Mouse (Mus musculus): Measurements from ENCODE around the gene Gm3776.
"Not testable (repeated sequence)": the region's sequence is repeated elsewhere in the genome, so short reads cannot be mapped to it uniquely, and the experiment has no call there.

The Gm3776 gene

DNA sequence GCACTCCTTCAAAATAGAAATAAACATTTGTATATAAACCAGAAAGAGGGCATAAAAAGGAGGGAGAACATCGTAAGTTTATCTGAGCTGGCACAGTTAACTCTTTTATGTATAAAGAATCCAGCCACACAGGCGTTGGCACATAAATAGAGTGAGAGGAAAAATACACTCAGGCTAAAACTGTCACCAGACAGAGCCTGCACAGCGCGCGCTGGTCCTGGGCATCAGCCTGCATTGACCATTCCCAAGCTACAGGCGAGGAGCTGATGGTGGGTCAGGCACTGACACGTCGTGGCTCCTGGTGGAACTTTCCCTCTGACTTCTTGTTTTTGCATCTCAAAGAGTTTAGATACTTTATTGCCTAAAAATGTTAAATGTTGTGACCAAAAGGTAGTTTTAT is 35.5 kb downstream of the Gm3776 start:
- DNase-seq (ENCODE audit: low read depth, low spot score), result not testable (repeated sequence)

DNA sequence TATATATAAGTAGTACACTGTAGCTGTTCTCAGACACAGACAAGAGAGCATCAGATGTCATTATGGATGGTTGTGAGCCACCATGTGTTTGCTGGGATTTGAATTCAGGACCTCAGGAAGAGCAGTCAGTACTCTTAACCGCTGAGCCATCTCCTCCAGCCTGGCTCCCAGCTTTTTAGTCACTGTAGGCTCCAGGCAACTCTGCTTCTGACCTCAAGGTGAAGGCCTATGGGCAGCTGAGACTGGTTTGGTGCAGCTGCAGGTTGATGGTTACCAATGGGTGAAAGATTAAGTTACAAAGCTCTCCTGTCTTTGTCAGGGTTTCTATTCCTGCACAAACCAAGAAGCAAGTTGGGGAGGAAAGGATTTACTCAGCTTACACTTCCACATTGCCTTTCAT is 36.8 kb downstream of the Gm3776 start:
- not testable (repeated sequence) for DNase-seq (ENCODE audit: low read depth, low spot score)

DNA sequence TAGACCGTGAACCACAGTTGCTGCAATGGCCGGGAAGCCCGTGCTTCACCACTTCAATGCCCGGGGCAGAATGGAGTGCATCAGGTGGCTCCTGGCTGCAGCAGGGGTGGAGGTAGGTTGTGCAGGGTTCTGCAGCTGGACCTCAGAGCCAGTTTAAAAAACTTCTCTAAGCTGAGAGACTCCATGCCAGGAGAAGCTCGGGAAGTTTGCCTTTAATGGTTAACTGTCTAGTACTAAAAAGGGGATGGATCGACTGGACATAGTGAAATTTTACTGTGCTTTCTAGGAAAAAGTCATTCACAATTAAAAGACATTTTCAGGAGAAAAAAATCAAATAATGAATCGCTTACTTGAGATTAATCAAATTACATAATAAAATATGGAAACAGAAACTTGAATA is 37.9 kb downstream of the Gm3776 start:
- not testable (repeated sequence) for DNase-seq (ENCODE audit: low read depth, low spot score)

DNA sequence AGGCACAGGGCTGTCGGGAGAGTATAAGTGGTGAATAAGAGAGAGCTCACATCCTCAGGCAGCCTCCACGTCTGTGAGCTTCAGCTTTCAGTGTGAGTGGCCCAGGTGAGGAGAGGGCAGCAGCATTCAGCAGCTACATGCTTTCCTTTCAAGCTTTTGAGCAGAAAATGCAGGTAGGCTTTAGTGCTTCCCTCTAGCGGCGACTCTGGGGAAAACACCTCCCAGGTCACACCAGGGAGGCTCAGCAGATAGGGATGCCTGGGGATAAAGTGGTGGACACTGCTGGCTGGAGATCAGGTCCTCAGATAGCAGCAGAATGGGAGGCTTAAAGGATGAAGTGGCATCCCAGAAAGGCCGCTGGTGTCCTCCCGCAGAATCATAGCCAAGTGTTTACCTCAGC is 39.2 kb downstream of the Gm3776 start:
- DNase-seq (ENCODE audit: low read depth, low spot score), result peak; percentile 52

DNA sequence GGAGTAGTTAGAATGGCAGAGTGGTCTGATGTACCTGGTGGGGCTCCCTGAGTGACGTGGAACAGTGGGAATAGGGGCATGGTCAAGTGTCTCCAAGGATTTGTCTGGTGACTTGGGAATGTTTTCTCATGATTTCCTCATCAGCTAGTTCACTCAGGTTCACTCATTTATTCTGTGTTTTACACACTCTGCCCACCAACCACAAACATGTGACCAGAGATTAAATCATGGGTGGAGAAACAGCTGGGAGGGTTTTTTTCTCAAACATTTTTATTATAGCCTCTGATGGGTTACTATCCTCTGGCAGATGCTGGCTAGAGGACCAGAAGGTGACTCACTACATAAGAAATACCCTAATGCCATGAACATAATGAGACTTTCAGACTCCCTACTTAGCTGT is 41.3 kb downstream of the Gm3776 start:
- DNase-seq (ENCODE audit: low read depth, low spot score), result no peak

DNA sequence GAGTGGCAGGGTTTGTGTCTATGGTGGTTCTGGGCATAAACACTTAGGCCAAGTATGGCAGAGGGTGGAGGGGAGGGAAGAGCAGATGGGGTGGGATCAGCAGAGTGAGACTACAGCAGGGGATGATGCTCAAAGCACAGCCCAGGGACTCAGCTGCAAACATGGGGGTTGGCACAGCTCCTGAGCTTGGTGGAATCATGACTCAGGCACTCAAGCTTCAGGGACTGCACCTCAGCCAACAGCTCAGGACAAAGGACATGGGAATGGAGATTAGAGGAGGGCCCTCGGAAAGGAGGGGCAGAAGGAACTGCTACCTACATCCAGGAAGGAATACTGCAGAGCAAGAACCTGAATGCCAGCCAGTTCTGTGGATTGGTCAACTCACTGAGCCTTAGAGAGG is 42.2 kb downstream of the Gm3776 start:
- DNase-seq (ENCODE audit: low read depth, low spot score), result not testable (repeated sequence)

DNA sequence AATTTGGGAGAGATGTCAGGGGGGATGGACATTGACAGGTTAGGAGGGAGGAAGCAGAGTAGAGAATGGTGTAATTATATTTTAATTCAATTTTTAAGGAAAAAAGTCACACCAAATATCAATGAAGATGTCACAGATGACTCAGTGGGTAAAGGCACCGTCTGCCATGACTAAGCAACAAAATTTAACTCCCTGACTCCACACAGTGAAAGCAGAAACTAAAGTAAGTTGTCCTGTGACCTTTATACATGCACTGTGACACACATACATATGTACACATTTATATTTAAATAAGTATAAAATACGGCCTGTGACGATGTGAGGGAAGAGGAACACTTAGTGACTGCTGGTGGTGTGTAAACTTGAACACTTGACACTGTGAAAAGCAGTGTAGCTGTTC is 51.2 kb downstream of the Gm3776 start:
- not testable (repeated sequence) for DNase-seq (ENCODE audit: low read depth, low spot score)

DNA sequence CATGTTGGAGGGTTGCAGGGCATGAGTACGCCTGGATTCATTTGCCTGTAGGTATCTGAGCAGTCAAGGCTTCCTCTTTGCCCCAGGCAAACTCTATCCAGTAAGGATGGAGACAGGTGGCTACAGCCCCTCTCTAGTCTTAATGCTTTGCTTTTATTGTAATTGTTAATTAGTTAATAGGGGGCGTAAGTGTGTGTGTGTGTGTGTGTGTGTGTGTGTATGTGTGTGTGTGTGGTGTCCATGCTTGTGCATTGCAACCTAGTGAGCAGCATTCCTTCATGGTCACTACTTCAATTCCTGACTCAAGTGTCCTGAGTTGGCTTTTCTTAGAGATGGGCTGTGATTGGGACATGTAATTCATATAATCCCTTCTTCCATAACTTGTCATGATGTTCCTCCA is 57.8 kb downstream of the Gm3776 start, which contains the start of gene Omt2a:
TSS of gene Omt2a (minus strand) at position 101 of the 400 bp plus-strand sequence.
- no peak for DNase-seq (ENCODE audit: low read depth, low spot score)
